Mouse (Mus musculus): ENCODE results near the gene Ubash3b. TPM values are rescaled to one million over a fixed set of nuclear protein-coding genes. Genes with fewer than 3 reads are reported as not detected.

The Ubash3b gene
- polyA plus RNA-seq, 2 experiments, result 6.1 to 10.3 TPM

DNA sequence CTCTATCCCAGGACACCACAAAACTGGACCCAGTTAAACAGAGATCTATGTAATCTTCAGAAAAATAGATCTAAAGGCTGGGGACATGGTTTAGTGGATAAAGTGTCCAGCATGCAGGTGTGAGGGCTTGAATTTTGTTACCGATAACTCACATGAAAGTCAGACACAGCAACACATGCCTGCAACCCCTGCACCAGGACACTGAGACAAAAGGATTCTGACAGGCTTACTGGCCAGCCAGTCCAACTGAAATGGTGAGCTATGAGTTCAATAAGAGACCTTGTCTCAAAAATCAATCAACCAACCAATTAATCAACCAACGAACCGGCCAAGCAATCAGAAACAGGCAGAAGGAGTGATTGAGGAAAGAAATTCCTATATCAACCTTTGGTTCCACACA, 177.7 kb downstream of the Ubash3b start:
- DNase-seq (ENCODE audit: low spot score), result no peak
- no peak for TF ChIP-seq POLR2A (IDR thresholded peaks at IDR 0.05; ENCODE audit: borderline replicate concordance, extremely low read depth, insufficient read depth, insufficient read length)
- Histone ChIP-seq H3K4me1 (ENCODE audit: control insufficient read depth, insufficient read depth, low read length) (peaks cover 6% of the 10 kb centered on the region; the same call in 1 of the 2 replicates), H3K4me2 (replicated peaks; ENCODE audit: low read depth, low read length, severe bottlenecking) (no peak overlapping the region), H3K27me3 (ENCODE audit: control insufficient read depth, insufficient read depth, low read length) (no peaks in the 10 kb centered on the region), H3K27ac (replicated peaks; ENCODE audit: low read depth, low read length) (no peak overlapping the region), H3K36me3 (ENCODE audit: control insufficient read depth, insufficient read depth, low read length) (no peaks in the 10 kb centered on the region), H3K9me3 (ENCODE audit: control insufficient read depth, low read length) (no peaks in the 10 kb centered on the region), H3K4me3 (replicated peaks; ENCODE audit: low read length) (no peak overlapping the region), H3K9ac (ENCODE audit: low read depth, low read length, severe bottlenecking) (no peak overlapping the region)
- 81% methylated on average over 3 of the region's 3 CpGs for WGBS
- no peak for ATAC-seq (ENCODE audit: low FRiP score, low read depth)

DNA sequence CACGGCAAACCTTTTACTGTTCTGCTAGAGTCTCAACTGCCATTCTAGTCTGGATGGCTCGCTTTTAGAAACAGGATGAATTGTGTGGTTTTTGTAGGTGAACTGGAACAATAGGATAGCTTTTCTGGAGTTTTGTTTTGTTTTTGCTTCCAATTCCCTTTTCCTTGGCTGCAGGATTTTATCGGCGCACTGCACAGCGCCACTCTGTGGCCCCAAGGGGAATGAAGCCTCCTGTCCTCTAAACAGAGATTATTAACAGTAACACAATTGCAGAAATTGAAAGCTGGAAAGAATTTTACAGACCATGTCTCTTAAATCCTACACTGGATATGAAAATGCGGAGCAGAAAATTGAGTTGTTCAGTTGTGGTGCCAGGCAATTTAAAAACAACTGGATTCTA, 179.0 kb downstream of the Ubash3b start:
- no peaks in the 10 kb centered on the region for H3K36me3 ChIP-seq (ENCODE audit: control insufficient read depth, insufficient read depth, low read length)
- DNase-seq (ENCODE audit: low spot score) (peak; percentile 29), ATAC-seq (ENCODE audit: low FRiP score, low read depth) (no peak)
- H3K9ac ChIP-seq (ENCODE audit: low read depth, low read length, severe bottlenecking), result no peak overlapping the region
- no peaks in the 10 kb centered on the region for H3K27me3 ChIP-seq (ENCODE audit: control insufficient read depth, insufficient read depth, low read length)
- no peak overlapping the region for H3K4me2 ChIP-seq (replicated peaks; ENCODE audit: low read depth, low read length, severe bottlenecking)
- no peaks in the 10 kb centered on the region for H3K4me1 ChIP-seq (ENCODE audit: control insufficient read depth, insufficient read depth, low read length)
- 37% methylated on average over 6 of the region's 6 CpGs for WGBS
- no peak for TF ChIP-seq POLR2A (IDR thresholded peaks at IDR 0.05; ENCODE audit: borderline replicate concordance, extremely low read depth, insufficient read depth, insufficient read length)
- no peak overlapping the region for H3K27ac ChIP-seq (replicated peaks; ENCODE audit: low read depth, low read length)
- no peaks in the 10 kb centered on the region for H3K9me3 ChIP-seq (ENCODE audit: control insufficient read depth, low read length)
- H3K4me3 ChIP-seq (replicated peaks; ENCODE audit: low read length), result no peak overlapping the region

DNA sequence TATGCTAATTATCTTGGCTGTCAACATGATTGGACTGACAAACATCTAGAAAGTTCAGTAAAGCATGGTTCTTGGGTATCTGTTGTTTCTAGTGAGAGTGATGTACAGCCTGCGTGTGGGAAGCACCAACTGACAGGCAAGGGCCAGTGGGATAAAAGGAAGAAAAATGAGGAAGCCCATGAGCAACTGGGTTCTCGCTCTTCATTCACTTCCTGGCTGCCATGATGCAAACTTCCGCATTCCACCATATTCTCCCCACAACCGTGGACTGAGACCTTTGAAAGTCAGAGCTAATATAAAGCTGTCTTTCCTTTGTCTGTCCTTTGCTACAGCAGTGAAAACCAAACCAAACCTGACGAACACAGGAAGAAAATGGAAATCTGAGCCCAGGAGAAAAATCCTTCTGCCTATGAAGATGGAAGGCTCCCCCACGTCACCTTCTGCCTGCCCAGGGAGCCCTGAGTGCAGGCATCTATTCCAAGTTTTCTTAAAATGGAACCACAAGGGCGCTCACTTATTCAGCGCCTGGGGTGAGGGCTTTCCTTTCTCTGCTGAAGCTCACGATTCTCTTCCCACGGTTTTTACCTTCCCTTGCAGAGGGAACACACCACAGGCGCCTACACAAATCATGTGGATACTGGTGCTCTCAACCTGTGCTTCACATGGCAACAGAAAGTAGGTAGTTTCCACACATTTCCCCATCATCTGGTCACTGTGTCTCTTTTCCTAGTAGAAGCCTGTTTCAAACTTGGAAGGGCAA, 187.3 kb downstream of the Ubash3b start:
- ATAC-seq (ENCODE audit: low FRiP score, low read depth) (no peak), DNase-seq (ENCODE audit: low spot score) (no peak)
- Histone ChIP-seq H3K27me3 (ENCODE audit: control insufficient read depth, insufficient read depth, low read length) (no peaks in the 10 kb centered on the region), H3K27ac (replicated peaks; ENCODE audit: low read depth, low read length) (no peak overlapping the region), H3K4me2 (replicated peaks; ENCODE audit: low read depth, low read length, severe bottlenecking) (no peak overlapping the region), H3K9ac (ENCODE audit: low read depth, low read length, severe bottlenecking) (no peak overlapping the region), H3K4me3 (replicated peaks; ENCODE audit: low read length) (no peak overlapping the region), H3K9me3 (ENCODE audit: control insufficient read depth, low read length) (no peaks in the 10 kb centered on the region), H3K4me1 (ENCODE audit: control insufficient read depth, insufficient read depth, low read length) (no peaks in the 10 kb centered on the region), H3K36me3 (ENCODE audit: control insufficient read depth, insufficient read depth, low read length) (no peaks in the 10 kb centered on the region)
- TF ChIP-seq POLR2A (IDR thresholded peaks at IDR 0.05; ENCODE audit: borderline replicate concordance, extremely low read depth, insufficient read depth, insufficient read length), result no peak
- 80% methylated on average over 11 of the region's 11 CpGs for WGBS

DNA sequence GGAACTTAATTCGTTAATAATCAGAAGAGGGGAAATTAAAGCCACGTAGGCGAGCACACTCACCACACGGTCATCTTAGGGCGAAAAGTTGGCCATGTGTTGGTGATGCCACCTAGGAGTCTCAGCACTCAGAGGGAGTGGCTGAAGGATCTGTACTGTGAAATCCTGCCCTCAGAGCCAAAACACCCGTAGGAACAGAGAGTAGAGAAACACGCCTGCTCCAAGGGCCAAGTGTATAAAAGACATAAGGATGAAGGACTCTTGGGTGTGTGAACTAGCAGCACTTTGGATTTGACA, 197.1 kb downstream of the Ubash3b start:
- no peaks in the 10 kb centered on the region for H3K36me3 ChIP-seq (ENCODE audit: control insufficient read depth, insufficient read depth, low read length)
- H3K9me3 ChIP-seq (ENCODE audit: control insufficient read depth, low read length), result no peaks in the 10 kb centered on the region
- H3K27ac ChIP-seq (replicated peaks; ENCODE audit: low read depth, low read length), result no peak overlapping the region
- no peak for DNase-seq (ENCODE audit: low spot score)
- WGBS, result 25% methylated on average over 7 of the region's 7 CpGs
- peak overlapping the region; percentile 37 for H3K4me3 ChIP-seq (replicated peaks; ENCODE audit: low read length)
- H3K4me2 ChIP-seq (replicated peaks; ENCODE audit: low read depth, low read length, severe bottlenecking), result peak overlapping the region; percentile 90
- no peak for ATAC-seq (ENCODE audit: low FRiP score, low read depth)
- peak overlapping the region; percentile 38; the same call in 1 of the 2 replicates for H3K9ac ChIP-seq (ENCODE audit: low read depth, low read length, severe bottlenecking)
- no peak for TF ChIP-seq POLR2A (IDR thresholded peaks at IDR 0.05; ENCODE audit: borderline replicate concordance, extremely low read depth, insufficient read depth, insufficient read length)
- H3K4me1 ChIP-seq (ENCODE audit: control insufficient read depth, insufficient read depth, low read length), result no peaks in the 10 kb centered on the region
- peaks cover 24% of the 10 kb centered on the region for H3K27me3 ChIP-seq (ENCODE audit: control insufficient read depth, insufficient read depth, low read length)

DNA sequence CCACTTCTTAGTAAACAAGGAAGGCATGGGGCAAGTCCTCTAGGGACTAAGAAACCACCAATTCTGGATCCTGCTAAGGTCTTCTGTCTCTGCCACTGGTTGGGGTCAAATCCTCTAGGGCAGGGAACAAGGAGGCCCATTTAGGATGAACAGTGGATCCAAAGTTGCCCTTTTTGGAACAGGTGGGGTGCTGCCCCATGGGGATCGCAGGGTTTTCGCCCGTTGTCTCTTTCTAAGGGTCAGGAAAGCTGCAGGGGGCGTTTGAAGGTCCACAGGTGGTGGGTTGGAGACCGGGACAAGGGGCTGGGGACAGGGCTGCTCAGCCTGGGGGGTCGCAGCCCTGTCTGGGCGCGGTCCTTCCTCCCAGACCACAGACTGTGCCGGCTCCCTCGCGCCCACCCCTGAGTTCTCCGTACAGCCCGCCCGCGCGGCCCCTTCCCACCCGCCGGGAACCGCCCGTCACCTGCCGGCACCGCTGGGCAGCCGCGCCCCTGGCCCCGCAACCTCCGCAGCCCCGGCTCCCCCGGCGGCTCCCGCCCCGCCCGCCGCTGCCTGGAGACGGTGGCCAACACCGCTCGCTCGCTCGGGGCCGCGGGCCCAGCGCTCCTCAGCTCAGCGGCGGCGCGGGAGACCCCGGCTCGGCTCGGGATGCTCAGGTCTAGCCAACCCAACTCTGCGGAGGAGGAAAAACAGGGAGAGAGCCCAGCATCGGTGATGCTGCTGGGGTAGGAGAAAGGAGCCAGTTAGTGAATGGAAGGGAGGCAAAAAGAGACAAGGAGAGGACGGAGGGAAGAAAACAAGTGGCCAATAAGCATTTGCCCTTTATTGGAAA, 197.7 kb downstream of the Ubash3b start, which contains the start of gene Jhy:
Gene Jhy, minus strand, starts transcription at position 533 of the 832 bp plus-strand sequence.
- peak within 1 kb of the TSS; percentile 37 for H3K4me3 ChIP-seq (replicated peaks; ENCODE audit: low read length)
- no peak for TF ChIP-seq POLR2A (IDR thresholded peaks at IDR 0.05; ENCODE audit: borderline replicate concordance, extremely low read depth, insufficient read depth, insufficient read length)
- peak; percentile 34; the same call in 1 of the 2 replicates for ATAC-seq (ENCODE audit: low FRiP score, low read depth)
- H3K36me3 ChIP-seq (ENCODE audit: control insufficient read depth, insufficient read depth, low read length), result no peaks in the 10 kb centered on the region
- DNase-seq (ENCODE audit: low spot score), result no peak
- H3K4me1 ChIP-seq (ENCODE audit: control insufficient read depth, insufficient read depth, low read length), result no peaks in the 10 kb centered on the region
- peak within 1 kb of the TSS; percentile 90 for H3K4me2 ChIP-seq (replicated peaks; ENCODE audit: low read depth, low read length, severe bottlenecking)
- peaks cover 24% of the 10 kb centered on the region for H3K27me3 ChIP-seq (ENCODE audit: control insufficient read depth, insufficient read depth, low read length)
- 3% methylated on average over 46 of the region's 51 CpGs for WGBS
- H3K9me3 ChIP-seq (ENCODE audit: control insufficient read depth, low read length), result no peaks in the 10 kb centered on the region
- H3K27ac ChIP-seq (replicated peaks; ENCODE audit: low read depth, low read length), result no peak within 1 kb of the TSS
- H3K9ac ChIP-seq (ENCODE audit: low read depth, low read length, severe bottlenecking), result peak within 1 kb of the TSS; percentile 38

Measured in limb, embryonic 14.5 days (tissue).